Mouse (Mus musculus) thymus, postnatal 10 days (tissue): Measurements from ENCODE around the gene Ces2a.
A peak's percentile ranks its signal among the peaks of the same experiment; 100 is the strongest.

Source experiments
- DNase-seq, 2 experiments: peaks; one replicate each; pipeline ENCODE4 v3.0.0; 2021; ENCODE audit warnings: low spot score in 2 of 2

Ces2a gene

DNA sequence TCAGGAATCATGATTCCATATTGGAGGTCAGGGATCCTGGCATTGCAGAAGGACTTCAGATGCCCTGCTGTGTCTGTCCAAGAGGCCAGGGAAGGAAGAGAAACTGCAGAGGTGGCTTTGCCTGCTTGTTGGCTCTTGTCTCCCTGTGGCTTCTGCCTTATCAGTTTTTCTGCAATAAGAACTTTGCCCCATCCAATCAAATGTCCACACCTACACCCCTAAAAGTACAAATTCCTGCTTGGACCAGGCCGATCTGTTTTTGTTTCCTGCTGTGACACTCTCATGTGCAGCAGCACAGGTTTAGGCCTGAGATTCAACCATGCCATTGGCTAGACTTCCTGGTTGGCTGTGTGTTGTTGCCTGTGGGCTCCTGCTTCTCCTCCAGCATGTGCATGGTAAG lies at the start of gene Ces2a:
Ces2a (plus strand) TSS at position 251 of the 400 bp plus-strand sequence.
- no peak for DNase-seq

- DNase-seq, result no peak
These were observed 45.4 kb upstream of the Ces2a start for GRCm38 (mm10) chr8:104688433-104688832.

- DNase-seq, result no peak
These were observed 35.2 kb upstream of the Ces2a start for GRCm38 (mm10) chr8:104698556-104698955.

GRCm38 (mm10) chr8:104701900-104702299 lies 31.9 kb upstream of the Ces2a start:
- no peak for DNase-seq

DNA sequence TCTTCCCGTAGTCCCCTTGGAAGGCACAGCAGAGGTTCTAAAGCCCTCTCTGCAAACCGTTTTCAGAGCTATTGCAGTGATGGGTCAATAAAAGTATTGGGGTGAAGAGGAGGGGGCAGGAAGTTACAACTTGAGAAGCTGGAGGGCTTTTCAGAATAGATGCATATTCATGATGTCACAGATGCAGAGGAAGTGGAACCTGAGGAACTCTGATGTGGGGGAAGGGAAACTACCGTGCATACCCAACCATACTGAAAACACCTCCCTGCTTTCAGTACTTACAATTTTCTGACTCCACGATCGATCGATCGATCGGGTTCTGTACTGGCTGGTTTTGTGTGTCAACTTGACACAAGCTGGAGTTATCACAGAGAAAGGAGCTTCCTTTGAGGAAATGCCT lies 12.6 kb upstream of the Ces2a start:
- DNase-seq, result no peak

GRCm38 (mm10) chr8:104731451-104731850 lies 2.4 kb upstream of the Ces2a start:
- DNase-seq, result no peak

DNA sequence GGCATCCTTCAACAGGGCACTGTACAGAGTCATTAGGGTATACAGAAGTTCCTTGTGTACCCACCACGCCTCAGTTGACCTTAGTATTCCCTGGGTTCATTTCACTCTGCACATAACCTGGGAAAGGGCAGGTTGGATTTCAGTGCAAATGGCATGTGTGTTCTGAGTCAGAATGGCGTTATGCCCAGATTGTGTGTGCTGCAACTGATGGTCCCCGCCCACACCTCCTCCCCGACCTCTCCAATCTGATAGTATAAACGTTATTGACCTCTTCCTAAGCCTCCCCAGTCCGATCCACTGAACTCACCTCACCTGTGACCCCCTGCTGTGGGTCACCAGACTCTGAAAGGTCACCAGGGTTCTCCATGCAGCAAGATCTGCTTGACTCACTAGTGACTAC lies 1.8 kb upstream of the Ces2a start:
- no peak for DNase-seq

GRCm38 (mm10) chr8:104742039-104742438 lies 8.2 kb downstream of the Ces2a start:
- no peak for DNase-seq

- DNase-seq, result no peak
These were observed 9.6 kb downstream of the Ces2a start for GRCm38 (mm10) chr8:104743410-104743809.

- no peak for DNase-seq
These were observed 19.0 kb downstream of the Ces2a start for GRCm38 (mm10) chr8:104752818-104753217.

DNA sequence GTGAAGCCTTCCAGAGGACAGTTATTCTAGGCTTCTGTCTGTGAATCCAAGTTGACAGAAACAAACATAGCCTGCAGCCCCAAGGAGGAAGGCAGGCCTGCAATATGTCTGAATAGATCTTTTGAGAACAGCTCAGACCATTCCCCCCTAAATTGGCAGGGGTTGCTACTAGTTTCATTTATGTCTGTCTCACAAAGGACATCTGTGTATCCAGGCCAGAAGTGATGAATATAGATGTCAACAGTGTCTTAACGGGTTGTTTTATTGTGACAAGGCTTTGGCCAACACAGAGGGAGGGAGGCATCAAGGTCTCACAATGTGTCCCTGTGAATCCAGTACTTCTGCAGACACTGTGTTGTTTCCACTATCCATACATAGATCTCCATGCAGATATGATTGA lies 23.8 kb downstream of the Ces2a start:
- no peak for DNase-seq

DNA sequence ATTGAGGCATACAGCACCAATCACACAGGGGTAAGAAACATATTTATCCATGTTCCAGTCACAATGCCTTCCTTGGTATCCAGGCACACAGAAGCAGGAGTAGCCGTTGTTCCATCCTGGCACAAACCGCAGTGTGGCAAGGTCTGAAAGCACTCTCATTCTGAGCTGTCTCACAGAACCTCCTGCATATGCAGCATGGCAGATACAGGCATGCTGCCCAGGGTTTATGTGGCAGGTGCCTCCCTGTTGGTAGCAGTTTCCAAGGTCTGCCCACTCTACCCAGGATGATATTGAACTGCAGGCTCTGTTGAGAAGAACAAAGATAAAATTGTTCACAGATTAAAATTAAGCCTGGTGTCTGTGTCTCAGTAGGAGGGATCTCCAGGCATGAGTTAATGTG lies 24.4 kb downstream of the Ces2a start:
- DNase-seq, result no peak

DNA sequence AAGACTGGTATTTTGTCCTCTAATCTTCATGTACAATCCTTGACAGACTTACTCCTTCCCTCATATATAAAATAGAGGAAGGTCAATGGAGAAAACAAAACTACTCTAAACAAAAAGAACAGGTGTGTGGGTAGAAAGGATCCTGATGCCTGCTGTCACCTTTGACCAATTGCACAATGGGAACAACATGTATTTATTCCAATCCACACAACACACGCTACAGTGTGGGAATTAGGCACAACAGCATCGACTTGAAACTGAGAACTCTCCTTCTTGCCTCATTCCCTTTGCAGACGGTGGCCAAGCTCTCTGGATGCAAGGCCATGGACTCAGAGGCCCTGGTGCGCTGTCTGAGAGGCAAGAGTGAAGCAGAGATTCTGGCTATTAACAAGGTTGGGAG lies 27.3 kb downstream of the Ces2a start:
- DNase-seq, result no peak

DNA sequence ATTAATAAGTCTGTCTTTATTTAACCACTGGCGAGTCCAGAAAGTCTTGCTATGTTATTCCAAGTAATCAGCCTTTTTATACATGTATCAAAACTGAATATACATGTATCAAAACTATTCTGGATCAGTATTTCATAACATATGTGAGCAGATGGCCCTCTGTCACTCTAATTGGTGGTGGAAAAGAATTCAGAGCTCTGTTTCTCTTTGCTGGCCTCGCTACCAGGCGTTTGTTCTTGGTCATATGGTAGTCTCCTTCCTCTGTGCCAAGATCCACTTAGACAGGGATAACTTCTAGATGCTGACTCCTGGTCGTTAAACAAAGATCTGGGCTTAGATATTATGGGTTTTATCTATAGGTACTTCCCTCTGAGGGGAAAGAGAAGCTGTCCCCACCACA lies 32.7 kb downstream of the Ces2a start:
- no peak for DNase-seq

GRCm38 (mm10) chr8:104770365-104770764 lies 36.6 kb downstream of the Ces2a start:
- DNase-seq, result no peak

GRCm38 (mm10) chr8:104787049-104787448 lies 53.2 kb downstream of the Ces2a start:
- no peak for DNase-seq

DNA sequence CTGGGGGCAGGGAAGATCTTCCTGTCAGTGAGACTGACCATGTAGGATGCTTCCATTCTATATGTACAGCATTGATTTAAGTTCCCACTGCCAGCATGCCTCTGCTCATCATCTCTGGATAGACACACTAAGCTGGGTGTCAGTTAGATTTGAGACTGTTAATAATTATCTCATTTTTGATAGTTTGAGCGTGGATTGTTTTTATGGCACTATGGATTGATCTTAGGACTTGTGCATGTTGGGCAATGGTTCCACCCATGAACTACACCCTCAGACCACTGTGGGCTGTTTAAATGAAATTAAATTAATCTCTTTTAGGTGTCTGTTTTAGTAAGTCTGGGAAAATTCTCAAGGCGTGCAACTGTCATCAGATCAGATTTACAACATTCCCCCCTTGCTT lies 55.1 kb downstream of the Ces2a start:
- no peak for DNase-seq

DNA sequence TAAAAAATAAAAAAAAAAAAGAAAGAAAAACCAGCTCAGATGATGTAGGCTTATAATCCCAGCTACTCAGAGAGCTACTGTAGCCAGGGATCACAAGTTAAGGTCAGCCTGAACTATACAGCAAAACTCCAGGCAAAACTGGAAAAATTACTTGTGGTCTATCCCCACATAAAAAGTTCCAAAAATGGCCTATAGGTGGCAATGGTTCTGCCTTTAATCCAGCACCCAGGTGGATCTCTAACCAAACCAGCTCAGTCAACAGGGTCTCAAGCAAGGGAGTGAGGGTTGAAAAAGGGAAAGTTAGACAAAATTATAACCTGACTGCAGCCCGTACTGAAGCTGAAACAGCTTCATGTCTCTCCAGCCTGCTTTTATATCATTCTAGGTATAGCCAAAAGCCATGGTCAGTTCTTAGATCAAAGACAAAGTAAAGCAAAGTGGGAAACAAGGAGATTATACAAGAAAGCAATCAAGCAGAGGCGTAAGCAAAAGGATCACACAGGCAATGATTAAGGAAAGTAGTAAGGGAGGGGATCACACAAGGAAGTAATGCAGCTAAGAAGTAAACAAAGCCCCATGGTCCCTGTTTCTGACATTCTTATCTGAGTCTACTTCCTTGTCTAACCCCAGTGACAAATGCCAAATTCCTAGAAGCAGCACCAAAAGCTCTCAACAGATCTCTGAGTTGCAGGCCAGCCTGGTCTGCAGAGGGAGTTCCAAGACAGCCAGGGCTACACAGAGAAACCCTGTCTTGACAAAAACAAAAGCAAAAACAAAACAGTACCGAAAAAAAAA lies 56.3 kb downstream of the Ces2a start:
- DNase-seq, result peak in 1 of 2 experiments; percentile 28
